Mouse (Mus musculus) G1E (cell line): Measurements from ENCODE around the gene Zbp1.

Experiments
- CTCF ChIP-seq: IDR thresholded peaks from 2 replicates; pipeline ENCODE4 v1.5.1; 2012; ENCODE audit warnings: low read depth, low read length, inconsistent platforms, mixed read lengths
- GATA1 ChIP-seq: IDR thresholded peaks from 2 replicates; pipeline ENCODE4 v1.6.1; 2012; ENCODE audit warnings: borderline replicate concordance, low read length, inconsistent platforms, mixed read lengths
- GATA2 ChIP-seq: IDR thresholded peaks from 2 replicates; pipeline ENCODE4 v1.6.1; 2012; ENCODE audit warnings: low read depth, low read length, inconsistent platforms, borderline replicate concordance

DNA sequence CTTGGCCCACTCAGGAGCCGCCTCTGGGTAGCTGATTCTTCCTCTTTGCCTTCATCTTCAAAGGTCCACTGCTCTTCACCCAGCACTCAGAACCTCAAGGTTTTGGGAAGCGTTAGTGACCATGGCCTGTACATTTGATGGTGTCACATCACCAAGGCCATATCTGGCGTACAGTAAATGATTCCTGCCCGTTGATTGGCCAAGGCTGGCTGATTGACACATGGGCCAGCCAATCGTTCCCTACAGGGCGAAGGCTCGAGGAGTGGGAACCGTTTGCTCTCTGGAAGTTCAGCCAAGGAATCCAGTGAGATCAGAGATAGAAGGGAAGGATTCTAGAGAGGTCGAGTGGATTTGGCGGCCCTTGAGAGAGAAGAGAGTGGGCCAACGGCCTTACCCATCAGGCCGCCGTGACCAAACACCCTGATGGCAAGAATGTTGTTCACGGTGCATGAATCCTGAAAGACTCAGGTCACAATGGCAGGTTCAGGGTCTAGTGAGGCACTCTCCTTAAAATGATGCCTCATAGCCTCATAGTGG, 13.1 kb downstream of the Zbp1 start:
- TF ChIP-seq GATA1 (no peak), CTCF (no peak), GATA2 (no peak)
